In genomic region chr12:82599011-82599410, GRCm38 (mm10) we compare ENCODE assay signal across 35 mouse cellular contexts. TPM values are rescaled to one million over a fixed set of nuclear protein-coding genes. Genes with fewer than 3 reads are reported as not detected.
"Had no signal": no experiment of that assay in that cellular context is flagged by ENCODE, and none has a peak within 500 bp of the region (broad histone marks: within the 10 kb centered on the region; RNA-seq: fewer than 3 reads in every experiment).

No protein-coding gene starts in this region.

- DNase-seq: heart, postnatal 10 days; heart, postnatal 14 days; heart, postnatal 36 days; heart, postnatal 4 days; kidney, adult 11 months; kidney, adult 18-20 months; kidney, adult 2 months; kidney, adult 8-10 months; kidney, adult 9 months; kidney, postnatal 10 days; kidney, postnatal 14 days; kidney, postnatal 25 days; kidney, postnatal 36 days; kidney, postnatal 4 days; layer of hippocampus, adult 9-11 months; layer of hippocampus, postnatal 36 days had no signal

- H3K27ac ChIP-seq: heart, embryonic 10.5 days; heart, embryonic 13.5 days; heart, embryonic 15.5 days; hindbrain, embryonic 10.5 days; hindbrain, embryonic 12.5 days; hindbrain, embryonic 13.5 days; hindbrain, embryonic 14.5 days; hindbrain, embryonic 15.5 days; hindbrain, postnatal 0 days; intestine, embryonic 15.5 days; kidney, embryonic 15.5 days; kidney, postnatal 0 days; layer of hippocampus, adult 2 months had no signal

- H3K9ac ChIP-seq: heart, embryonic 12.5 days; heart, embryonic 13.5 days; heart, embryonic 15.5 days; hindbrain, embryonic 12.5 days; hindbrain, embryonic 13.5 days; hindbrain, embryonic 14.5 days; hindbrain, embryonic 15.5 days; intestine, embryonic 15.5 days; kidney, embryonic 15.5 days had no signal

- H3K27me3 ChIP-seq: heart, embryonic 12.5 days; heart, embryonic 13.5 days; heart, embryonic 15.5 days; hindbrain, embryonic 12.5 days; hindbrain, embryonic 13.5 days; hindbrain, embryonic 15.5 days; intestine, embryonic 15.5 days; kidney, embryonic 15.5 days had no signal

- H3K9me3 ChIP-seq: heart, embryonic 10.5 days; heart, embryonic 12.5 days; heart, embryonic 13.5 days; heart, embryonic 15.5 days; hindbrain, embryonic 10.5 days; hindbrain, embryonic 12.5 days; hindbrain, embryonic 13.5 days; hindbrain, embryonic 15.5 days; intestine, embryonic 15.5 days; kidney, embryonic 15.5 days had no signal

- H3K4me2 ChIP-seq: heart, embryonic 11.5 days; heart, embryonic 12.5 days; heart, embryonic 13.5 days; heart, embryonic 15.5 days; hindbrain, embryonic 12.5 days; hindbrain, embryonic 13.5 days; hindbrain, embryonic 14.5 days; hindbrain, embryonic 15.5 days; intestine, embryonic 15.5 days; kidney, embryonic 15.5 days had no signal

- H3K4me3 ChIP-seq: heart, embryonic 10.5 days; heart, embryonic 12.5 days; heart, embryonic 13.5 days; heart, embryonic 15.5 days; hindbrain, embryonic 10.5 days; hindbrain, embryonic 12.5 days; hindbrain, embryonic 13.5 days; hindbrain, embryonic 15.5 days; intestine, embryonic 15.5 days; kidney, embryonic 15.5 days; layer of hippocampus, adult 2 months had no signal

- H3K4me1 ChIP-seq: hindbrain, embryonic 12.5 days; hindbrain, embryonic 15.5 days; intestine, embryonic 15.5 days had no signal

- ATAC-seq: hindbrain, embryonic 16.5 days; hindbrain, postnatal 0 days; inflammation-experienced regulatory T-cells, adult 6 months; intestine, embryonic 15.5 days; intestine, embryonic 16.5 days; intestine, postnatal 0 days had no signal

- H3K36me3 ChIP-seq: heart, embryonic 10.5 days; heart, embryonic 12.5 days; heart, embryonic 13.5 days; heart, embryonic 15.5 days; hindbrain, embryonic 10.5 days; hindbrain, embryonic 12.5 days; hindbrain, embryonic 13.5 days; hindbrain, embryonic 15.5 days; intestine, embryonic 15.5 days; kidney, embryonic 15.5 days had no signal

RNA-seq across cellular contexts. Expression of gene Rgs6, which starts 10.9 kb away (rescaled TPM):
- polyA plus RNA-seq: inflammation-experienced regulatory T-cells, adult 6 months had no signal
